Mouse (Mus musculus): ENCODE results near the gene Sqstm1.

The Sqstm1 gene

GRCm38 (mm10) chr11:50211322-50212059 lies 864 bp upstream of the Sqstm1 start:
- DNase-seq (ENCODE audit: low read depth, low spot score), result no peak

- DNase-seq (ENCODE audit: low read depth, low spot score), result peak; percentile 66
These were observed 524 bp downstream of the Sqstm1 start for GRCm38 (mm10) chr11:50210101-50210504.

GRCm38 (mm10) chr11:50208039-50208438 lies 2.6 kb downstream of the Sqstm1 start:
- DNase-seq (ENCODE audit: low read depth, low spot score), result no peak

GRCm38 (mm10) chr11:50207344-50207743 lies 3.3 kb downstream of the Sqstm1 start:
- DNase-seq (ENCODE audit: low read depth, low spot score), result no peak

- DNase-seq (ENCODE audit: low read depth, low spot score), result no peak
These were observed 4.6 kb downstream of the Sqstm1 start for GRCm38 (mm10) chr11:50206037-50206436.

GRCm38 (mm10) chr11:50205434-50205833 lies 5.2 kb downstream of the Sqstm1 start:
- no peak for DNase-seq (ENCODE audit: low read depth, low spot score)

GRCm38 (mm10) chr11:50203302-50203827 lies 7.3 kb downstream of the Sqstm1 start:
- DNase-seq (ENCODE audit: low read depth, low spot score), result no peak

GRCm38 (mm10) chr11:50201590-50201989 lies 9.0 kb downstream of the Sqstm1 start:
- DNase-seq (ENCODE audit: low read depth, low spot score), result no peak

- DNase-seq (ENCODE audit: low read depth, low spot score), result no peak
These were observed 10.0 kb downstream of the Sqstm1 start for GRCm38 (mm10) chr11:50200613-50201012.

- no peak for DNase-seq (ENCODE audit: low read depth, low spot score)
These were observed 11.7 kb downstream of the Sqstm1 start for GRCm38 (mm10) chr11:50198916-50199315.

GRCm38 (mm10) chr11:50198219-50198846 lies 12.3 kb downstream of the Sqstm1 start:
- DNase-seq (ENCODE audit: low read depth, low spot score), result no peak

- DNase-seq (ENCODE audit: low read depth, low spot score), result no peak
These were observed 13.1 kb downstream of the Sqstm1 start for GRCm38 (mm10) chr11:50197500-50197899.

- DNase-seq (ENCODE audit: low read depth, low spot score), result no peak
These were observed 15.8 kb downstream of the Sqstm1 start for GRCm38 (mm10) chr11:50194793-50195192.

GRCm38 (mm10) chr11:50194070-50194469 lies 16.6 kb downstream of the Sqstm1 start:
- DNase-seq (ENCODE audit: low read depth, low spot score), result no peak

- DNase-seq (ENCODE audit: low read depth, low spot score), result no peak
These were observed 18.3 kb downstream of the Sqstm1 start for GRCm38 (mm10) chr11:50192278-50192677.

- no peak for DNase-seq (ENCODE audit: low read depth, low spot score)
These were observed 20.3 kb downstream of the Sqstm1 start for GRCm38 (mm10) chr11:50190362-50190761.

- DNase-seq (ENCODE audit: low read depth, low spot score), result no peak
These were observed 21.9 kb downstream of the Sqstm1 start for GRCm38 (mm10) chr11:50188682-50189081.

GRCm38 (mm10) chr11:50184788-50185187 lies 25.8 kb downstream of the Sqstm1 start:
- no peak for DNase-seq (ENCODE audit: low read depth, low spot score)

- DNase-seq (ENCODE audit: low read depth, low spot score), result no peak
These were observed 27.9 kb downstream of the Sqstm1 start for GRCm38 (mm10) chr11:50182702-50183101.

- DNase-seq (ENCODE audit: low read depth, low spot score), result no peak
These were observed 30.0 kb downstream of the Sqstm1 start for GRCm38 (mm10) chr11:50180478-50181231.

- DNase-seq (ENCODE audit: low read depth, low spot score), result no peak
These were observed 31.8 kb downstream of the Sqstm1 start for GRCm38 (mm10) chr11:50178532-50179488.

Measured in retina, adult 2 months (tissue).